Mouse (Mus musculus): ENCODE measurements around the gene Prune2.
"Not testable (repeated sequence)": the region's sequence is repeated elsewhere in the genome, so short reads cannot be mapped to it uniquely, and the experiment has no call there.

The Prune2 gene

DNA sequence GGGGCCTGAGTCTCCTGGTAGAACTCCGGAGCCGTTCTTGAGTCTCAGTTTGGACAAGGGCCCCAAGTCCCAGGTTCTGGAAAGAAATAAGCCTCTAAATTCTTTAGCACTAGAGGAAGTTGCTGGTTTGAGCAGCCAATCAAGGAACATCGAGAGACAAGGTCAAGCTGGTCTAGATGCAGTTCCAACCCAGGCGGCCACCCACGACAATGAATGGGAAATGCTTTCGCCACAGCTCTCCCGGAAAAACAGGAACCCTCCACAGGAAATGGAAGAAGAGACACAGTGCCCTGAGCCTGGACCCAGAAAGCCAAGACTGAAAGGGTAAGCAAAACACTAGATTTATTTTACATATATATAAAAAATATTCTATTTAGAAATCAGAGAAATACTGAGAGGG, 169.5 kb downstream of the Prune2 start:
- no peak for DNase-seq (ENCODE audit: inconsistent ontology term)

DNA sequence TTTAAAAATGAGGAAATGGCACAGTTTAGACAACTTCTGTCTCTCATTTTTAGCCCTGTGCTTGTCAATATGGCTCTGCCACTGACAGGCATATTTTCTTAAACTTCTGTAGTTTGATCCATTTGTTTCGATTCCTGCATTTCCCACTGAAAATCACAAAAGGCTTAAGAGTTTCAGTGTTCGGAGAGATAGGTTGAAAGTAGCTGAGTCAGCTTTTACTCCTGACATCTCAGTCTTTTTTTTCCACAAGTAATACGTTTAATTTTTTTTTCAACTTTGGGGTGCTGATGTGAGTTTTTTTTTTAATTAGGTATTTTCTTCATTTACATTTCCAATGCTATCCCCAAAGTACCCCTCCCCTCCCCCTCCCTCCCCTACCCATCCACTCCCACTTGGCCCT, 174.6 kb downstream of the Prune2 start:
- DNase-seq (ENCODE audit: inconsistent ontology term): no peak

DNA sequence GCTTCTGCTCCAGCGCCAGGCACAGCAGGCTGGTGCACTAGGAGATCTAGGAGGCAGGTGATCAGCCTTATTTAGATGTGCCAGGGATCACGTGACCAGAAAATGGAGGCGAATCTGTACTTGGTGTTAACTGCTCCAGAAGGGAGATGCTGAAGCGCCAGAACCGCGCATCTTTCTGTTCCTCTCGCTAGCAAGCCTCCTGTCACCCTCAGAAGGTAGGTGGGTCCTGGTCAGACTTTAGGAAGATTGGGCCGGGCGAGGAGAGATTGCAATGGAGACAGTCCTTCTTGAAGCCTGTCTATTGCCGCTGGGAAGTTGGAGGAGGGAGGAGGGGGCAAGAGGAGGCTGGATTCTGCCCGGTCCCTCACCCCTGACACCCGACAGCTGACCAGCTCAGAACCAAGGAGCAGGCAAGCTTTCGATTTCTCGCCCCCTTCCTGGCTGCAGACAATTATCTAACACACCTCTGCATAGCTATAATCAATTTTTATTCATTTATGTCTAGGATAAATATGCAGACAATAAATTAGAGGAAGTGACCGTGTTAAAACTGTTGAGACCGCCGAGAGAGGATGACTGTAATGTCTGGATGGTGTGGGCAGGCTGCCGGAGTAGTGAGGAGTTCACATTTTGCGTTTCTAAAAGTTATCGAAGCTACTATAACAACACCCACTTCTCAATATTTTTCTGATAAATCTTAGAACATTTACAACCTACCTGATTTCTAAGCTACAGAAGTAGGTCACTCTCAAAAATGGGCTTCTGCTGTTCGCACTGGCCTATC, 181.0 kb downstream of the Prune2 start:
- DNase-seq (ENCODE audit: inconsistent ontology term): peak; percentile 65

DNA sequence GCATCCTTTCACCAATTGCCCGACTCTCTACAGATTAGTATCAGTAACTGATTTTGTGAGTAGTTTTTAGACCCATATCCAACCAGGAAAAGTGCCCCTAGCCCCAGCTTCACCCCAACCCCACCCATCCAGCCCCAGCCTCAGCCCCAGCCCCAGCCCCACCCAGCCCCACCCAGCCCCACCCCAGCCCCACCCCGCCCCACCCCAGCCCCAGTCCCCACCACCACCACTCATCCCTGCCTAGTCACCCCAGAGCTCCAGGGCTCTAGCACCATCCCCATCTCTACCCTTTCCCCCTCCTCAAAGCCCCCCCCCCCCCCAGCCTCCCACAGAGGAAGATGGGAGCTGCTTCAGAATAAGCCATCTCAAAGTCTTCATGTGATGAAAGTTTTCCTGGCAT, 181.7 kb downstream of the Prune2 start:
- no peak for DNase-seq (ENCODE audit: inconsistent ontology term)

DNA sequence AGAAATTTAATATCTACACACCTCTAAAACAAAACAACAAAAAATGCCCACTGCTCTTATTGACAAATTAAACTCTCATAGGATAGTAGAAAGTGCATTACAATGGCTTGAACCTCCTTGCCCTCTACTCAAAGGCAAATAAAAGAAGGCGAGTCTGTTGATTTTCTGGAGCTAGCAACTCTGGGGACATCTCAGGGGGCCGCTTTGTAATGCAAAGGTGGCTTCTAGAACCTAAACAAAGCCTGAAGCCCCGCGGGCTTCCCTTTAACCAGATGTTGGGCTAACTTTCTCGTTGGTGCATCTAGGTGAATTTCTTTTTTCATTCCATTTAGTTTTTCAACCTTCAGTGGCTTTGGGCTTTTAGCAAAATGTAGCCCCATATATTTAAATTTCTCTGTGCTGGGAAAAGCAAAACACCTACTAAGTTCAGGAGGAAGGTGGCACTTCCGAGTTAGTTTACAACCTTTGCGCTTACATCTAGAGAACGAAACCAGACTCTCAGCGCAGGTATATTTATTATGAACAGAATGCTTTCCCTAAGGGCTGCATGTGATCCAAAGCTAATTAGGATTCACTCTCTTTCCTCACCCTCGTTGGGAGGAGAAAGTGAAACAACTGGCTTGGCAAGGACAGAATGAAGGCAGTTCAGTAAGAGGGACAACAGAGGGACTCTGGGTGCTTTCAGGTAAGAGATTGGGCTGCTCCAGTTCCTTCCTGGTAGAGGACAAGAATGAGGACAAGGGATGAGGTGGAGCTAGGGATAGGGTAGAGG, 182.4 kb downstream of the Prune2 start:
- DNase-seq (ENCODE audit: inconsistent ontology term): no peak

DNA sequence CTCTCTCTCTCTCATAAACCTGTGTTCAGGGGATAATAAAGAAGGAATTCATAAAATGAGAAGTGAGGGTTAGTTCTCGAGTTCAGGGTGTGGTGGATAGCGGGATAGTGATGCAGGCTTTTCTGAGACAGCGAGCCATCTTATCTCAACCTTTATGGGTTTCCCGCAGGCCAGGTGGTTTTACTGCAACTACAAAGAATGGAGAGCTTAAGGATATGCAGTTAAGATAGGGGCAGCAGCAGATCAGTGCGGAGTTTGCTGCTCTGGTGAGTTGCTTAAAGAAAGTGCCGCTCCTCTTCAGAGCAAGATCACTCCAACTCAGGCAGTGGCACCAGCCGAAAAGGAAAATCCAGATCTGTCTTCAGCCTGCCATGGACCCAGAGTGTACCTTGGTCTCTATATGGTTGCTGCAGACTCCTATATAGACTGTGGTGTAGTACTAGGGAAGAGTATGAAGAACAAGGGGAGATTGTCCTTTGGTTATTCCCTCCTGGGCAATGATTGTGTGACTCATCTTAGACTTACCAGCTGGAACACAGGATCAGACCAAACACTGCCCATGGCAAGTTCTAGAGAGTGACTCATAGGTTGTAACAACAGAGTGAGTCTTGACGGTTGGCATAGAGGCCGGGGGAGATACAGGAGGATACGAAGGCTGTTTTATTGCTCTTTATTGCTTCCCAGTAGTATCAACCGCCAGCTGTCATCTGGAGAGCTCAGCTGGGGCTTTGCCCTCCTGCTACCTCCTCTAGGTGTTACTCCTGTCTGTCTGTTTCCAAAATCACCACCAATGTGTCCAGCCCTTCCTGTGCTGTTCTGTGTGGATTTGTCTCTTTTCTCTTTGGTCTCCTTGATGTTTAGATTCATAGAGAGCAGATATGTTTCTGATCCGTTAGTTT, 184.3 kb downstream of the Prune2 start:
- DNase-seq (ENCODE audit: inconsistent ontology term): peak; percentile 88

DNA sequence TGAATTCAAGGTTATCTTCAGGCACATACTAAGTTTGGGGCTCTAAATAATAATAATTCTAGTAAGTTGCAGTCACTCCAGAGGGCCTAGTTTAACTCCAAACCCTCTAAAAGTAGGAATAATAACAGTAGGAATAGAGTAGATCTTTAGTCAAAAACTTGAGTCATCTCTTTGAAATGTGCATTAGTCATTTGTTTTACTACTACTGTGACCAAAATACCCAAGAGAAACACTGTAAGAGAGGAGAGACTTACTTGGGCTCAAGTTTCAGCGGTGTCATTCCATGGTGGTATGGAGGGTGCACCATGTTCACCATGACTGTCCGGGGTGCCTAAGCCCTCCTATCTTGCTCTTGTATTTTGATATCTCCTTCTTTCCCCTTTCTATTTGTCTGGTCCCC, 187.3 kb downstream of the Prune2 start:
- DNase-seq (ENCODE audit: inconsistent ontology term): peak; percentile 54

DNA sequence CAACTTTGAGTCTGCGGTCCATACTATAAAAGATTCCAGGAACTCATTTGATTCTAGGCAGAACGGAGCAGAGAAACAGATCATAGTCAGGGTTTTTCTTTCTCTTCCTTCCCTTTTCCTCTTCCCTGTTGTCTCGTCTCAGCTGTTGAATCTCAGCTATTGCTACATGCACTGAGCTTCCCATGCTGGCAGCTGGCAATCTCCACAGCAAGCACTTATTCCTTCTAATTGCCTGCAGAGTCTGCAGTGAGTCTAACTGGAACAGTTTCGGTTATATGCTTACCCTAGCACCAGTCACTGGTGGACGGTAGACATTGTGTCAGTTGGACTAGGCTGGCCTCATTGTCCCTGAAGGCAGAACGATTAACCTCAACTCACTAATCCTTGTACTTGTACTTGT, 188.3 kb downstream of the Prune2 start:
- DNase-seq (ENCODE audit: inconsistent ontology term): no peak

DNA sequence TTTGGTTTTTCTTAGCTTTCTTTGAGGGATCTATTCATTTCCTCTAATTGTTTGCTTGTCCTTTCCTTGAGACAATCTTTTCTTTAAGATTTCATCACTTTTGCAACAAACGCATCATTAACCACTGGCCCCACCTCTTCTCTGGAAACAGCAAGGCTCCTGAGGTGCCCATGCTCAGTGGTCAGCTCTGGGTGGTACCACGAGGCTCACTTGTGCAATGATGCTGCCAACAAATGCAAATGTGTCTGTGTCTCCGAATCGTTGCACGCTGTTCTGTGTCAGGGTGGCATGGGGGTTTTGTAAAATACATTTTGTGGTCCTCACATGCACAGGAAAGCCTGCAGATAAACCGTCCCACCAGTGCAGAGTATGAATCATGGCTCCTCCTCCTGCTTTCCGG, 194.1 kb downstream of the Prune2 start:
- DNase-seq (ENCODE audit: inconsistent ontology term): no peak

DNA sequence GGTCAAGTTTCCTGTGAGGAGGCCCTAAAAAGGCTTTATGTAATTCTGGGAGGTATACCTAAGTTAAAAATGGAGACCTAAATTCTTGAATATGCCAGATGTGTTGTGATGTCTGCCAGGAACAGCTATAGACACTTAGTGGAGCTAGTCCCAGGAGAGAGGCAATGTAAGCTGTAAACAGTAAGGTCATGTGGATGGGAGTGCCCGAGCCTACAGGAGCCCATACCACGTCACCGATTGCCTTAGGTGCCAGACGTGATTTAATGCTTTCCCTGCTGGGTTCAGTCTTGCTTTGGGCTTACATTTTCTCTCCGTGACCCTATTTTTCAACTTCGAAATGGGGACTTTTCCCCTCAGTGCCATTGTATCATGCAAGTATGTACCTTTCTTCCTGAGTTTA, 195.9 kb downstream of the Prune2 start:
- DNase-seq (ENCODE audit: inconsistent ontology term): no peak

DNA sequence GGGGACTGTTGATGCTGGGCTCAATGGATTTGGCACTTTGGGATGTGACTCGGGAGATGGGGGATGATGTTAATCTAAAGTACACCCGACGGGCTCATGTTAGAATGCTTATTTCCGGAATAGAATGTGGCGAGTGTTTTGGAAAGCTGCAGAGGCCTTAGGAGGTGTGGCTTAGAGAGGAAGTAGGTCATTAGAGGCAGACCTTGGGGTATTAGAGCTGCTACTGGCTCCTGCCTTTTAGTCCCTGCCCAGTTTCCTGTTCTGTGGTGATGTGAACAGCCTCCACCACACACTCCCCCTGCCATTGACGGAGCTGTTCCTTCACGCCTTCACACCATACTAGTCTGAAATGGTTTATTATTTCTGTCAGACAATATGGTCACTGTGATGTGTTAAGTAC, 196.5 kb downstream of the Prune2 start:
- no peak for DNase-seq (ENCODE audit: inconsistent ontology term)

DNA sequence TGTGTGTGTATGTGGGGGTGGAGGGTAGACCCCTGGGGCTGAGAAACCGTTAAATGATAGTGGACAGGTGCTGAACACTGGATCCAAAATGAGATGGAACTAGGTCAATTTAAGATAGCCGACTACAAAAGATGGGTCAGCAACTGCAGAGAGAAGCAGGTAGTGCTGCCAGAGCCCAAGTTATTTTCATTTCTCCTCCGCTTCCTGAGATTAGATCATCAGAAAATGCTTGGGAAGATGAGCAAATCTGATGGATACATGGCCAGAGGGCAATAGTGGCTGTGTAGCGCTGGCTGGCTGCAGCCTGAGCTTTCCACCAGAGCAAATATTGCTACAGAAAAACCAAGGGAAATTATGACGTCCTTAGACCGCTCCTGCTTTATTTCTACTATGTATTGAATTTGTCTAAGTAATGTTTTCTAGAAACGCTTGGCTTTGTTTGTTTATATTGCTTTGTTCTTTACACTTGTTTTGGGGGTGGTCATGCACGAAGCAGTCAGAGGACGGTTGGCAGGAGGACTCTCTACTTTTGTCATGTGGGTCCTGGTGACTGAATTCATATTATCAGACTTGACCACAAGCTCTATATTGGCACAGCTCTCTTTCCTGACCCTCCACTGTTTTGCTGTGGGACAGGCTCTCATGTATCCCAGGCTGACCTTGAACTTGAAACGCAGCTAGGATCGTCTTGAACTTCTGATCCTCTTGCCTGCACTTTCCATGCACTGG, 198.2 kb downstream of the Prune2 start:
- peak; percentile 49 for DNase-seq (ENCODE audit: inconsistent ontology term)

DNA sequence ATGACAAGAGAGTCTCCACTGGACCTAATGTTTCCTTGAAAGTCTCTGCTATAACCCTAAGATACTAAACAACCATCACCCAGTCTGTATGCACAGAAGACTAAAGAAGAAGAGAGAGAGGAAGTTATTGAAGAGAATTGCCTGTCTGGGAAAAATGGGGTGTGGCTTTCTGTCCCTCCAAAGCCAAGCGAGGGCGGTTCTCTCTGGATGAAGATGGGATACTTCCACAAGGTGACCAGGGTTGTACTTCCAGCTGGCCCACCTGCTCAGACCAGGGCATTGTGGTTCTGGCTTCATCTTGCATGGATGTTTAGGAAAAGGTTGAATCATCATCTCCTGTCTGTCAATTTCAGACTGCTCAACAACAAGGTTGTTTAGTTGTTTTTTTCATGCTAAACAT, 199.3 kb downstream of the Prune2 start:
- no peak for DNase-seq (ENCODE audit: inconsistent ontology term)

DNA sequence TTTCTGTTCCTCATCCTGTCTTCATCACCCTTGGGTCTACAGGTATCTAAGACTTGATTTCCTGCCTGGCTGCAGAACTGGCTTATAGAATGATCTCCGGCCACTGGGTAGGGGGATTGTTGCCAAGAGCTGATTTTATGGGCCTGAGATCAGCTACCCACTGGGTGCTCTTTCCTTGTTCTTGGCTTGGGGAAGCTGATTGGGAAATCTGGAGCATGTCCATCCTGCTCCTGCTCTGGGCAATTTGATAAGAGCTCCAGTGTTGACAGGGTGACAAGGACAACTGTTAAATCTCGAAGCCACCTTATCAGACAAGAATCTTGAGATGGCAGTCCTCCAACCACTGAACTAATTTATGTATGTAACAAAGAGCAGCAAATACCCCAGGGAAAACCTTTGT, 203.8 kb downstream of the Prune2 start:
- DNase-seq (ENCODE audit: inconsistent ontology term): no peak

DNA sequence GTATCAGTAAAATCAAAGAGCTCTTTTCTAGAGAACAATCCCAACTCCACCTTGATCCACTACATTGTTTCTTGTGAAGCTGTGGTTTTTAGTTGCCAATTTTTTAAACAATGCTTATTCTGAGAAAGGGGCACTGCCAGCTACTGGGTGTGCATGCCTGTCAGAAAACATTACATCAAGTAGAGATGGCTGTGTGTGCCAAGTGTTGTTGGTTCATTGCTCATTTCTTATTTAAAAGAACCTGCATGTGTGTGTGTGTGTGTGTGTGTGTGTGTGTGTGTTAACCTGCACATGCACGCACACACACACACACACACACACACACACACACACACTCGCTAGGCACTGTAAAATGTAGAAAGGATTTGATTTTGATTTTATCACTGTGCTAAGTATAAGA, 204.3 kb downstream of the Prune2 start:
- peak; percentile 89 for DNase-seq (ENCODE audit: inconsistent ontology term)

DNA sequence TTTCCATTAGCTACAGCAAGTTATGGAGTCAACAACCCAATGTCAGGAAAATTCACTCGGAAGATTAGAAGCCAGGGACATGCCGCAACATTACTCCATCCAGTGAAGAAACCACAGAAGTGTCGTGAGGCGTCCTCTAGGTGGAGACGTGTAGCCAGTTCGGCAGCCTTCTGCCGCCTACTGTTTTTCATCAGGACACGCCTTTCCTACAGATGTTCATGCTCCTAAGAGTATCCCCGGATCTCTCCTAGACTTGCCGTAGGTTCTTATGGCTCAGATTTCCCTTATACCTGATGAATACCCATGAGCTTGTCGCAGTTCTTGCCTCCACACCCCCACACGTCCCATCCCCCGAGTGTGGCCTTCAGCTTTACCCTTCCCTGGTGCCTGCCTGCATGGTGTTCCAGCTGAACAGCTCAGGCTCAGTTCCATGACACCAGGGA, 207.6 kb downstream of the Prune2 start:
- no peak for DNase-seq (ENCODE audit: inconsistent ontology term)

DNA sequence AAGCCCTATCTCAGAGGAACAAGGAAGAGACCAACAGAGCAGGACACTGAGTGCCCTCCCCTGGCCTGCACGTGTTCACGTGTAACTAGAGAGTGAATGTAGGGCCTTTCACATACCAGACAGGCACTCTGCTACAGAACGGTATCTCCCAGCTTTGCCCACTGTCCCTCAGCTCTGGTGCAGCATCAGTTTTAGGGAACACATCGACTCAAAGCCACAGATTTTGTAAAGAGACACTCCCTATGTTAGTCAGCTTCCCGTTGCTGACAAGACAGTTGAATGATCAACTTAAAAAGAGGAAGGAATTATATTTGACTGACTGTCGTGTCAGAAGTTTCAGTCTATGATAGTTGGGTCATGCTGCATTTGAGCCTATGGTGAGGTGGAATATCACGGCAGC, 210.4 kb downstream of the Prune2 start:
- no peak for DNase-seq (ENCODE audit: inconsistent ontology term)

DNA sequence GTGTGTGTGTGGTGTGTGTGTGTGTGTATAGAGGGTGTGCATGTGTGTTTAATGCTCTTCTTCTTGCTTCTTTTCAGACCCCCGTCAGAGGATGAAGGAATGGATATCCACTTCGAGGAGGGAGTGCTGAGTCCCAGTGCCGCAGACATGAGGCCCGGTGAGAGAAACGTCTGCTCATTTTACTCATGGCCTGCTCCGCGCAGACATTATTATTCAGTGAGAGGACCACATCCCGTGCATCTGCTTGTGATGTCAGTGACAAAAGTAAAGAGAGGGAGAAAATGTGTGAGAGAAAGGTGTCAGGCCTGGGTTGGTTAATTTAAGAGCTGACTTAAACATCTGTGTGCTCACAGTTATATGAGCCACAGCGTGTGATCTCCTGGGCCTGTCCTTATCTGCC, 212.3 kb downstream of the Prune2 start:
- DNase-seq (ENCODE audit: inconsistent ontology term): no peak

DNA sequence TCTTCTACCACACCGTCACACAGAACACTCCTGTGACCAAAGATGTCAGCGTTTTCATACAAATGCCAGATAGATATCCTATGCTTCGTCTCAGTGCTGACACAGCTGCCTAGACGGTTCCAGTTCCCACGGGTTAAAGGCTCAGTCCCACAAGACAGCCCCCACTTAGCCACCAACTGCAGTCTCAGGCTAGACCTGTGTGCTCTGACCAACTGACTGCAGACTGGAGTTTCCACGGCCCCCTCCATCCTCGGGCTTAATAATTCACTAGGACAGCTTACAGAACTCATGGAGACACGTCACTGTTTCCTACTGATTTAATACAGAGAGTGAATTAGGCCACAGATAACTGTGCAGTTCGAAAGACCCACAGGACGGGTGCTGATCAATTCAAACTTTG, 213.8 kb downstream of the Prune2 start:
- DNase-seq (ENCODE audit: inconsistent ontology term): no peak

DNA sequence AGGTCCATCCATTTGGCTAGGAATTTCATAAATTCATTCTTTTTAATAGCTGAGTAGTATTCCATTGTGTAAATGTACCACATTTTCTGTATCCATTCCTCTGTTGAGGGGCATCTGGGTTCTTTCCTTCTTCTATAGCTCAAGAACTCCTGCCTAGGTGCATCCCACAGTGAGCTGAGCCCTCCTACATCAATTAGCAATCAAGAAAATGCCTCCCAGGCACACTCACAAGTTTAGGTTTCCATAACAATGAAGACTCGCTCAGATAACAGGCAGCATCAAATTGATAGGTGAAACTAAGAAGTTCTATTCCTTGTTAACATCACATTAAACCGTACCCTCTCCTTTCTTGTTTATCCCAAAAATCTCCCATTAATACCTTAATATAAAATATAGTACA, 218.6 kb downstream of the Prune2 start:
- not testable (repeated sequence) for DNase-seq (ENCODE audit: inconsistent ontology term)

DNA sequence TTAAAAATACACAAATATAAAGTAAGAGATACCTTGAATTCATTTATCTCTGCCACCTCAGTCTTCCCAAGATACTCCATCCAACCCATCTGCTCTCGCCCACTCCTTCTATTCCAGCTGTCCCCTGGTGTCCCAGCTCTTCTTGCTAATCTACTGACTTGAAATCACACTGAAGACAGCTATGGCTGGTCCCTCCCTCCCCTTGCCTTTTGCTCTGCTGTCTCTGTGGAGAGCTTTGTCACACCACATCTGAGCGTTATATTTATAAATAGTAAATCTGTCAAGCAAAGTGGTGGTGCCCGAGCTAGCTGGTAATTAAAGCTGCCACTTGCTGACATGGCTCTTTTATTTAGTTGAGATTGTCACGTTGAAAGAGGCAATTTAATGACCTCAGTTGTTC, 224.6 kb downstream of the Prune2 start:
- no peak for DNase-seq (ENCODE audit: inconsistent ontology term)

DNA sequence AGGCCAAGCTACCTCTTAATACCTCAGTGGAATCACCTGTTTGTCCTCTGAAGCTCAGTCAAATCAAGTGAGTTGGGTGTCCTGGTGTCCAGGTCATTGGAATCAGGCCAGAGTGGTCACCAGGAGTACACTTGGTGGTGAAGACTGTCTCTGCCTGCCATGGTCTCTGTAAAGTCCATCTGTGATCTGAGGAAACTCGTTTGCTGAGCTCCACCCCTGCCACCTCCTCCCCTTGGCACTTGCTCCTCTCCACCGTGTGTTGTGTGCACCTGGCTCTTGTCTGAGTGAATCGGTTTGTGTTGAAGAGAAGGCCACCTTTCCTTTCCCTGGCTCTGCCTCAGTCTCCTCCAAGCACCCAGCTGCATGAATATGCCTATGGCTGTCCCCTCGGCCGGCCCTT, 238.8 kb downstream of the Prune2 start:
- DNase-seq (ENCODE audit: inconsistent ontology term): no peak
